Mouse (Mus musculus): ENCODE measurements at regions not wholly inside any gene's neighbourhood (a gene's known extent, or its start where the extent isn't known, plus 50 kb on each side); places are given as distances from the start of the nearest gene placed in this dataset.
"Not testable (repeated sequence)": the region's sequence is repeated elsewhere in the genome, so short reads cannot be mapped to it uniquely, and the experiment has no call there.

DNA sequence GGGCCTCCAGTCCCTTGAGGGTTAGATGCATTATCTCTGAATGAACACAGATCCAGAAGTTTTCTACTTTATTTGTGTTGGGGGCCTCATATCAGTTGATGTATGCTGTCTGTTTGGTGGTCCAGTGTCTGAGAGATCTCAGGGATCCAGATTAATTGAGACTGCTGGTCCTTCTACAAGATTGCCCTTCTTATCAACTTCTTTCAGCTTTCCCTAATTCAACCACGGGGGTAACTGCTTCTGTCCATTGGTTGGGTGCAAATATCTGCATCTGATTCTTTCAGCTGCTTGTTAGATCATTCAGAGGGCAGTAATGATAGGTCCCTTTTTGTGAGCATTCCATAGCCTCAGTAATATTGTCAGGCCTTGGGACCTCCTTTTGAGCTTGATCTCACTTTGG, 603.4 kb downstream of the Nova1 start:
- not testable (repeated sequence) for ATAC-seq (ENCODE audit: low FRiP score); H3K9ac ChIP-seq (replicated peaks); H3K27ac ChIP-seq (replicated peaks); H3K4me1 ChIP-seq; H3K36me3 ChIP-seq; H3K4me2 ChIP-seq; H3K4me3 ChIP-seq (replicated peaks); H3K27me3 ChIP-seq (replicated peaks); H3K9me3 ChIP-seq (replicated peaks)
- 81% methylated on average over 1 of the region's 1 CpGs for WGBS

DNA sequence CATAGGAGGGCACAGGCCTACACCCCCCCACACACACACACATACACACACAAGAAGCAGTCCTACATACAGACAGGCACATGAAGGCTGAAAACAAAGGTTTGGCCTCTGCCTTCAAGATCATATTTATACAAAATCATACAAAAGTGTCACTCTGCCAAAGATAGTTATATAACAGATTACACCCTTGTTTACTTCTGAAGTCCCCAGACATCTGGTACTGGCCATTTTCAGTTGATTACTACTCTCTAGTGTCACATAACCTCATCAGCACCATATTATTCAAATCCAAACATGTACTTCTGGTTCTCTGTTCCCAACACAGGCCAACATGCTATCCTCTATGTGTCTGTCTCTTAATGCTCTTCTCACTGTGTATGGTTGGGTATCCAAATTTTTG, 619.7 kb downstream of the Nova1 start:
- H3K4me3 ChIP-seq (replicated peaks), result no peak overlapping the region
- H3K36me3 ChIP-seq, result no peaks in the 10 kb centered on the region
- no peak overlapping the region for H3K9ac ChIP-seq (replicated peaks)
- no peaks in the 10 kb centered on the region for H3K9me3 ChIP-seq (replicated peaks)
- H3K27ac ChIP-seq (replicated peaks), result no peak overlapping the region
- no peaks in the 10 kb centered on the region for H3K27me3 ChIP-seq (replicated peaks)
- H3K4me2 ChIP-seq, result no peak overlapping the region
- ATAC-seq (ENCODE audit: low FRiP score), result no peak
- H3K4me1 ChIP-seq, result no peaks in the 10 kb centered on the region

DNA sequence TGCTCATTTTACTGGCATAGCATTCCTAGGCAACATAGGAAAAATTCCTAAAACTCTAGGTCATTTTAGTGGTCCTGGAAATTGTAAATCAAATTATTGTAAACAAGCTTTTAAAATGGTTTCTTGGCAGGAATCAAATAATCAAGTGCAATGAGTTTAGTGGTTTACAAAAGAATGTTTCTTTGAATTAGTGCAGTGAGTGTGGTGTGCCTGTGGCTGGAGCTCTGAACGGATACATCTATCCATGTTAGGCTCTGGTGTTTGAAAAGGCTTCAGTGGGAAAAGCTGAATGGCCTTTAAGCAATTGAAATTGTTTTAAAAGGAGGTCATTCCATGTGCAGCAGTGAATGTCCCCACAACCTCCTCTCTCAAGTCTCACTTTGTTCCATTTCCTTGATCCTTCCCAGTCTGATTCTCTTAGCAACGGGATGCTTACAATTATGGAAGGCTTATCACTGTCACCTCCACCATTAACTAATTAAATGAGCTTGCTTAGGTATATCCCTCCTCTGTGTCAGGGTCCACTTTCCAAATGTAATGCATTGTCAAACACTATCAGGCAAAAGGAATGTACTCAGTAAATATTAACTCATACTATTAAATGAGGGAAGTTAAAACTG, 621.1 kb downstream of the Nova1 start:
- no peaks in the 10 kb centered on the region for H3K27me3 ChIP-seq (replicated peaks)
- H3K4me3 ChIP-seq (replicated peaks), result no peak overlapping the region
- no peaks in the 10 kb centered on the region for H3K36me3 ChIP-seq
- no peak for ATAC-seq (ENCODE audit: low FRiP score)
- H3K27ac ChIP-seq (replicated peaks), result no peak overlapping the region
- no peaks in the 10 kb centered on the region for H3K4me1 ChIP-seq
- no peak overlapping the region for H3K9ac ChIP-seq (replicated peaks)
- H3K9me3 ChIP-seq (replicated peaks), result no peaks in the 10 kb centered on the region
- 45% methylated on average over 2 of the region's 2 CpGs for WGBS
- no peak overlapping the region for H3K4me2 ChIP-seq

DNA sequence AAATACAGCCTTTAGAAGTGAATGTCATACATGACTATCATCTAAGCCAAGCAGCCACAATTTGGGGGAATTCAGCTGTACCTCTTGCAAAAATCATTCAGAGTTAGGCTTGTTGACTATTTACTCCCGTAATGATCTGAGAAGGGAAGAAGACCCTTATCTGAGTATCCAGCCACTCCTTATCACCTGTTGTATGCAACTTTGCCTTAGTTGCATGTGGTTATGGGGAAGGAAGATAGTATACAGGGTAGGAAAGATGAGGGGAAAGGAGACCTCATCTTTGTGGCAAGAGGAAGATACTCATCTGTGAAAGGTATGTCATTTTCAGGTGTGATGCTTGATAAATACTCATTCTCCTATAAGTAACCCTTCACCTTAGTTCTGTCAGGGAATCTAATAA, 624.6 kb downstream of the Nova1 start:
- no peak overlapping the region for H3K4me2 ChIP-seq
- no peaks in the 10 kb centered on the region for H3K27me3 ChIP-seq (replicated peaks)
- no peaks in the 10 kb centered on the region for H3K36me3 ChIP-seq
- no peak for ATAC-seq (ENCODE audit: low FRiP score)
- H3K4me1 ChIP-seq, result no peaks in the 10 kb centered on the region
- H3K4me3 ChIP-seq (replicated peaks), result no peak overlapping the region
- no peaks in the 10 kb centered on the region for H3K9me3 ChIP-seq (replicated peaks)
- no peak overlapping the region for H3K9ac ChIP-seq (replicated peaks)
- WGBS, result 93% methylated on average over 1 of the region's 1 CpGs
- H3K27ac ChIP-seq (replicated peaks), result no peak overlapping the region

Measured in neural tube, embryonic 15.5 days (tissue).